Mouse (Mus musculus) heart, adult 2 months (tissue): Measurements from ENCODE around the gene Ednrb. TPM values are rescaled to one million over a fixed set of nuclear protein-coding genes. Genes with fewer than 3 reads are reported as not detected.

Experiments used
- DNase-seq, 2 experiments: peaks; one replicate each; pipeline ENCODE4 v3.0.0; 2021
- H3K27ac ChIP-seq: fragments of 200-600 bp; 2 replicates; pipeline ENCODE4 v1.8.1; 2022
- H3K27me3 ChIP-seq: fragments of 200-500 bp; 2 replicates; pipeline ENCODE4 v1.6.1; 2012; ENCODE audit warnings: mild to moderate bottlenecking, low read length, inconsistent platforms, mixed read lengths; ENCODE audit not compliant: control insufficient read depth, insufficient read depth
- H3K36me3 ChIP-seq: fragments of 200-500 bp; 2 replicates; pipeline ENCODE4 v1.6.1; 2012; ENCODE audit warnings: low read length, inconsistent platforms; ENCODE audit not compliant: control insufficient read depth, insufficient read depth
- H3K4me1 ChIP-seq: fragments of 200-500 bp; 2 replicates; pipeline ENCODE4 v1.6.1; 2011; ENCODE audit warnings: low read length; ENCODE audit not compliant: control insufficient read depth, insufficient read depth
- H3K4me3 ChIP-seq: fragments of 200-600 bp; 2 replicates; pipeline ENCODE4 v1.8.1; 2022
- H3K79me2 ChIP-seq: fragments of 200-500 bp; replicated peaks from 2 replicates; pipeline ENCODE4 v1.6.1; 2012; ENCODE audit warnings: mild to moderate bottlenecking, inconsistent platforms, low read length, moderate library complexity, mixed read lengths; ENCODE audit not compliant: control insufficient read depth, insufficient read depth
- H3K9ac ChIP-seq: fragments of 200-500 bp; 2 replicates; pipeline ENCODE4 v1.6.1; 2012; ENCODE audit warnings: low read depth, mild to moderate bottlenecking, control low read depth, inconsistent platforms, low read length, mixed read lengths
- CTCF ChIP-seq: fragments of 200-600 bp; IDR thresholded peaks from 2 replicates; pipeline ENCODE4 v1.8.1; 2022; ENCODE audit warnings: antibody characterized with exemption, mild to moderate bottlenecking, moderate library complexity
- EP300 ChIP-seq: fragments of 200-500 bp; IDR thresholded peaks from 2 replicates; pipeline ENCODE4 v1.6.1; 2011; ENCODE audit warnings: low read depth, low read length, control low read depth; ENCODE audit not compliant: insufficient read depth
- POLR2A ChIP-seq: fragments of 200-500 bp; IDR thresholded peaks from 2 replicates; pipeline ENCODE4 v1.6.1; 2011; ENCODE audit warnings: mild to moderate bottlenecking, low read depth, low read length, control low read depth; ENCODE audit not compliant: insufficient read depth
- WGBS: fragments of 180-500 bp; shearing (Covaris S2); methylation state at CpG from one replicate; pipeline ENCODE4 v1.1.7; 2018; 5-methylcytosine and 5-hydroxymethylcytosine counted together
- intact Hi-C: fragments of 180-260 bp; cut with DNase I; formaldehyde crosslinking; loops from one replicate; pipeline ENCODE4 v1.15.1; 2025
- polyA plus RNA-seq: library from polyadenylated mRNA; depleted of rRNA; stranded (reverse); fragments of >200 nt; gene quantifications from 2 replicates; pipeline ENCODE4 v1.2.3, GENCODE M21; 2012; rRNA removed
- total RNA-seq, 2 experiments: library from RNA; stranded (reverse); gene quantifications; 2 replicates each; pipeline ENCODE4 v1.2.3; 2021

Ednrb gene
- total and polyA plus RNA-seq, 3 experiments, result 8.0 to 18.6 (median 16.3) TPM

DNA sequence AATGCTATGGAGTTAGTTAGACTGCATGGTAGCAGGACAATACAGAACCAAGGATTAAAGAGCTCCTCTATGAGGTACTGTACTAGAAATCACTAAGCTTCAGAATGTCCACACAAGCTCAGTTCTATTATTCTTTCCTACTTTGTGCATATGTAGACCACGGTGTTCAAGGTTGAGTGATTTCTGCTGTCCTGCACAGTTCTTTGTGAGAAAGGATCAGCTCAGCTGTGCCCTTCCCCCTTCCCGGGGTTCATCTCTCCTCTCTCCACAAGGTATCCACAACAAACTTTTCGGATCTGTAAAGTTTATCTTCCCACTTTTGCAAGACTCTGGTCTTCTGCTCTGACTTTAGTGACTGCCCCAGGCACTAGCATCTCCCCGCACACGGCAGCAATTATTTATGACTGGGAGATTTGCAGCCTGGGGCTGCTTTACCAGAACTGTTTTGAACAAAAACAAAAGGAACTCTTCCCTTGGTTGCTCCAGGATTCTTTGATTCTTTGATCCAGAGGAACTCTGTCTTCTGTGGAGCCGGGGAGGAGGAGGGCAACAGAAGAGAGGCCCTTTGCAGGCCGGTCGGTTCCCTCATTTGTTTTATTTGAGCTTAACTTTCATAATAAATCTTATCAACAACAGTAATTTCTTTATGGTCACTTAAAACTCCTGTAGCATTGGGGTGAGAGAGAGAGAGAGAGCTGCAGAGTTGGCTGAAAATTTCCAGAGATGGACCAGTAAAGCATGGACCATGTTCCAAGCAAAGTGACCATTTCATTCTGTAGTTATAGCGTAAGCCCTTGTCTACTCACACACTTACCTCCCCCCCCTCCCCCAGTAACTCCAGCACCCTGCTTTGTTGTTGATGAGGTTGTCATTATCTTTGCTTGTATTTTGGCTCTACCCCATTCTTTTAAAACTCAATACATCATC, 74.6 kb downstream of the Ednrb start:
- WGBS, result 73% methylated on average over 9 of the region's 9 CpGs
- no peak overlapping the region for H3K4me3 ChIP-seq
- TF ChIP-seq EP300 (no peak), POLR2A (no peak), CTCF (no peak)
- H3K9ac ChIP-seq, result no peak overlapping the region
- no peaks in the 10 kb centered on the region for H3K4me1 ChIP-seq
- H3K79me2 ChIP-seq, result no peaks in the 10 kb centered on the region
- intact Hi-C loops, result no loop called here
- no peaks in the 10 kb centered on the region for H3K36me3 ChIP-seq
- no peak overlapping the region for H3K27ac ChIP-seq
- no peaks in the 10 kb centered on the region for H3K27me3 ChIP-seq
- DNase-seq, result no peak

DNA sequence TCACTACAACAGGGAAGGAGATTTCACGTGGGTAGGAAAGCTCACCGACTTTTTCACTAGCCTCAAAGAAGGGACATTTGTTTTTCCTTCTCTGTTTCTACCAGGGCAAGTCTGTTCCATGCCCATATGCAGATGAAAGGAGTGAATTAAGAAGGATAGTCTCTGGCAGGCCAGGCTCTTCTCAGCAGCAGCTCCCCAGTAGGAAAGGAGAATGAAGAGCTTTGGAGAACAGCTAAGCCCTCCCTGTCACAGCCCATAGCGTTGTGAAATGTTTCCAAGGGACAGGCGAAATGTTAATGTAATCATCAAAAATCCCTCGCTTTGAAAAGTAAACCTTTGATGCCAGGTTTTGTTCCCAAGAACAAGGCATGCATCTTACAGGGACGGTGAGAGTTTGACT, 76.7 kb downstream of the Ednrb start:
- Histone ChIP-seq H3K27me3 (no peaks in the 10 kb centered on the region), H3K4me1 (no peaks in the 10 kb centered on the region), H3K4me3 (no peak overlapping the region), H3K9ac (no peak overlapping the region), H3K79me2 (no peaks in the 10 kb centered on the region), H3K36me3 (no peaks in the 10 kb centered on the region), H3K27ac (no peak overlapping the region)
- 70% methylated on average over 6 of the region's 6 CpGs for WGBS
- intact Hi-C loops, result no loop called here
- TF ChIP-seq CTCF (no peak), EP300 (no peak), POLR2A (no peak)
- DNase-seq, result no peak

Other genes with a start within 250 kb of the Ednrb start
- gene Slain1, start 194.2 kb downstream of the Ednrb start, total RNA-seq, result under 1 TPM; 0.10 to 0.41 TPM
- 0.38 and 0.43 TPM in 2 replicates for gene Slain1, start 194.2 kb downstream of the Ednrb start, polyA plus RNA-seq